Mouse (Mus musculus) CD4-positive, CD25-positive, alpha-beta regulatory T cell, adult 2 months (primary cell): Measurements from ENCODE around the gene Ankrd44.
A peak's percentile ranks its signal among the peaks of the same experiment; 100 is the strongest.

ENCODE experiments used
- DNase-seq: peaks from one replicate; pipeline ENCODE4 v3.0.0-alpha.2; 2012; ENCODE audit warnings: low read depth, low spot score

Gene Ankrd44

GRCm38 (mm10) chr1:54888449-54888848, 37.7 kb downstream of the Ankrd44 start:
- DNase-seq = peak; percentile 50

- DNase-seq = no peak
Measured at GRCm38 (mm10) chr1:54887873-54888272, 38.3 kb downstream of the Ankrd44 start.

DNA sequence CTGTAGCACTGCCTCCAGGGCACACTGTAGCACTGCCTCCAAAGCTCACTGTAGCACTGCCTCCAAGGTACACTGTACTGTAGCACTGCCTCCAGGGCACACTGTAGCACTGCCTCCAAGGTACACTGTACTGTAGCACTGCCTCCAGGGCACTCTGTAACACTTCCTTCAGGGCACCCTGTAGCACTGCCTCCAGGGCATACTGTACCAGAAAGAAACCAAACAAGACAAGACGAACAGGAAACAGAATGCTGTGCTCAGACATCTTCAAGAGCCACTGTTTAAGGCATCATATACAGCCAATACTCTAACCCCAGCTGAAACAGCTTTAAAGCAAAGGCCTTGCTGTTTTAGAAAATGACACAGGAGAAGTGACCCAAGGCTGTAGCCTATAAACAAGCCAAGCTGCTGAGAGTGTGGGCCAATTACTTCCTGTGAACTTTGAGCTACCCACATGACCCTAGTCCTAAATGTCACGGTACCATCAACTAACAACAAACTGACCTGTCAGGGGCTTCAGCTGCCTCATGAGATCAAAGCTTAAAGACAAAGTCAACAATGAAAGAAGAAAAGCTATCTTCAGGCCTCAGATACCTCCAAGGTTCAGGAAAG, 43.2 kb downstream of the Ankrd44 start:
- peak; percentile 66 for DNase-seq

- no peak for DNase-seq
Measured at GRCm38 (mm10) chr1:54881523-54881922, 44.7 kb downstream of the Ankrd44 start.

DNA sequence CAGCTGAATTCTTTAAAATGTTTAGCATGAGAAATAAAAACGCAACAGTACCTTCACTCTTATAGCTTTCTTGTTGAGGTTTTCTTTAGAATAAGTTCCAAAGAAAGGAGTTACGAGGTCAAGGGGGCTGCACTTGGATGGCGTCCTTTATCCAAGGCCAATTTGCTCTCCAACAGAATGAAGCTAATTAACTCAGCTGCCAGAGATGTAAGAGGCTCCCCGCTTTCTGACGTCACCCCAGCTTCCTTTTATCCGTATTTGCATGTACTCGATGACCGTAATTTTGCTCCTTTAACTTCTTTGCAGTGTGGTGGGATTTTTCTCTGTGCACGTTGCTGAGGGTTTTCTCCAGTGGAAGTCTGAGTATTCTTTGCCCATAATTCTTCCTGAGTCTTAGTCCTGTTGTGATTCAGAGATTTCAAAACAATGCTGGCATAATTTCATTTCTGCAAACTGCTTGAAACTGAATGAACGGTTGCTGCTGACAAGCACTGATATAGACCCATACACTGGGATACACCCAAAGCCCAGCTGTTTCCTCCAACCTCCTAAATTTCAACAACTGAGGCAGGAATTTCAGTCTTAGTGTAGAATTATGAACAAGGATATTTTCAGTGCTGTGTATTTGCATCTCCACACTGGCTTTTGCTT, 48.6 kb downstream of the Ankrd44 start:
- no peak for DNase-seq

GRCm38 (mm10) chr1:54877014-54877413, 49.2 kb downstream of the Ankrd44 start:
- DNase-seq = no peak

- peak; percentile 46 for DNase-seq
Measured at GRCm38 (mm10) chr1:54874094-54874493, 52.1 kb downstream of the Ankrd44 start.

DNA sequence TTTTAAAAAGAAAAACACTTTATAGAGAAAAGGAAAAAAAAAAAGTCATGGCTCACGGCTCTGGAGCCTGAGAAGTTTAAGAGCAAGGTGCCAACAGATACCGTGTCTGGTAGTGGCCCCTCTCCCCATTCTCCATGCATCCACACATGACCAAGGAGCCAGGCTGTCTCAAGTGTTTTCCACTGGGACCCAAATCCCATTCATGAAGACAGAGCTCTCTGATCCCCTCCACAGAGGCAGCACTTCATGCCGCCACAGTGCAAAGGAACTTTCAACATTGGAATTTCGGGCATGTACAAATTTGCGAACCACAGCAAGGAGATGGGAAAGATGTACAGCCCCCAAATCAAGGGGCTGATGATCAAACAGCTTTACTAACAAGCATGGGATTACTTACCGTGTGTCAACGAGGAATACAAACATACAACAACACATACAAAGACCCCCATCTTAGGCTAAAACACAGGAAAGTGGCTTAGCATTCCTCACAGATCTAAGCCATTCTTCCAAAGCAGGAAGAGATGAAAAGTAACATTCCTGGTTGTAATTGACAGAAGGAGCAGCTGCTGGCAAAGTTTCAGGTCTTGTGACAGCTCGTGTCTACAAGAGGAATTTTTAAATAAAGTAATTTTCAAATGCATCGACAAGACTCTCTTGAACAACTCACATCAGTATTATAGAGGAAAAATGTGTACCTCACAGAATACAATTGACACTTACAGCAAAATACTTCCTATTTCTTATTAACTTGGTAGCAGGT, 53.1 kb downstream of the Ankrd44 start:
- DNase-seq = no peak

- peak; percentile 68 for DNase-seq
Measured at GRCm38 (mm10) chr1:54871321-54871720, 54.9 kb downstream of the Ankrd44 start.

DNA sequence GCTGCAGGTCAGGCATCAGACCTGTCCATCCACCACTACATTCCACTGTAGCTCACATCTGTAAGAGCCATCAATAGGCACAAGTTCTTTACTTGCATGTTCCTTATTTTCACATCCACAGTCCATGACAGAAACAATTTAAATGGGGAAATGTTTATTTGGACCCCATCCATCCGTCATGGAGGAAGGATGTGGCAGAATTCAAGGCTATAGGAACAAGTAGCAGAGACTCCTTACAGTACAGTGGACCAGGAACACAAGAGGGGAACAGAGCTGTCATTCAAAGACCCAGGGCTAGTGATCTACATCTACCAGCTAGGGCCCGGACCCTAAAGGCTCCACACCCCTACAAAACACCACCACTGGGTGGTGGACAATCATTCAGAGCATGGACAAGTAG, 55.6 kb downstream of the Ankrd44 start:
- no peak for DNase-seq

- DNase-seq = no peak
Measured at GRCm38 (mm10) chr1:54867226-54867625, 59.0 kb downstream of the Ankrd44 start.

DNA sequence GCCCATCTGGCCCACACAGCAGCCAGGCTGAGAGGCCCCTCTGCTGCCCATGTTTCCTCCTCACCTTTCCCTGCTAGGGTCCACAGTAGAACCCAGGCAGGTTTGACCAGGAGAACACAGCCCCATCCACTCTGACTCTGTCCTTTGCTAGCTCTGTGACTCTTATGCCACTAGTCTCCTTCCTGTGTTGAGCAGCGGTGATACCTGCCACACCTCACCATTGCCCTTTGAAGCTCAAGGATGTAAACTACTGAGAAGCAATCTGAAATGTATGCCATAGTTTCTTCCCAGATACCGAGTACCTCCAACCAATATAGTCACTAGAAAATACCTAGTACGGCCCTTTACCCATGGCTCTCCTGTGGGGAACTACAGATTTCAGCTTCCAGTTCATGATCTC, 60.1 kb downstream of the Ankrd44 start:
- DNase-seq = peak; percentile 64

GRCm38 (mm10) chr1:54864928-54865652, 61.1 kb downstream of the Ankrd44 start:
- DNase-seq = no peak

DNA sequence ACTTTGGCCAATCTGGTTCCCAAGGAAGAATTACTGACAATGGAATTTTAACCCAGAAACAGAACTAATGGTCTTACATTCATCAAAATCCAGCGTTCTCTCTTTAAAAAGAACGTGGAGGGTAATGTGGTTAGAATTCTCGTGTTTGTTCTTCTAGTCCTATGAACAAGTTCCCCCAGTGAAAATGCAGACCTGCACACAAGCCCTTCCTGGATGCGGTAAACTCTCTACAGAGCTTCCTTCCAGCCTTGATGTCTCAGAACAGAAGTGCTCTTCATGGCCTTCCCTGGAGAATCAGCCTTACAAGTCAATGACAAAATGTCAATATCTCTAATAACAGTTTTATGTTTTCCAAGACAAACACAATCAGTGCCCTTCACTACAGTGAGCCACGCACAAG, 65.8 kb downstream of the Ankrd44 start:
- peak; percentile 49 for DNase-seq

- DNase-seq = no peak
Measured at GRCm38 (mm10) chr1:54859876-54860275, 66.3 kb downstream of the Ankrd44 start.

DNA sequence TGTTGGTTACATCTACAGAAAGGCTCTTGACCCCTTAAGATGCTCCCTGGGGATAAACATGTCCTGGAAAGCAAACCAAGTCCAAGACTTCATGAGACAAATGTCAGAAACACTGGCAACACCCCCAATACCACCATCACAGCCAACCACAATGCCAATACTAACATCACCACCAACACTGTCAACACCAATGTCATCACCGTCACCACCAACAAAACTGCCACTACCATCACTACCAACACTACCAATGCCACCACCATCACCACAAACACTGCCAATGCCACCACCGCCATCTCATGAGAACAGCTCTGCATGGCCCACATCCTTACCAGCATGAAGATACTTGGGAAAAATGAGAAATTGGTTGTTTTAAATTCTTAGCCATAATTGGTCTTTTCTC, 67.3 kb downstream of the Ankrd44 start:
- no peak for DNase-seq

DNA sequence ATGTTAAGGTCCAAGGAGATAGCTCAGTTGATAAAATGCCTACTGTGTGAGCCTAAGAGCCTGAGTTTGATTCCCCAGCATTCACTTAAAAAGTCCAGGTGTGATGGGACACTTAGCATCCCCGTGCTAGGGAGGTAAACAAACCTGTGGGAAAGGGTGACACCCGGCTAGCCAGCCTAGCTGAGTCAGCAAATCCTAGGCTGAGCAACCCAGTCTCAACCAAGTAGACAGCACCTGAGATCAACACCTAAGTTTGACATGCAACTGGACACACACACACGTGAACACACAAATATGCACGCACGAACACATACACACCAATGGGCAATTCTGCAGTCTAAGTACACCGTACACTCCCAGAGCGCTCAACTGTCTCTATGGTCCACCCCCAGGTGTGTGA, 69.7 kb downstream of the Ankrd44 start:
- no peak for DNase-seq

DNA sequence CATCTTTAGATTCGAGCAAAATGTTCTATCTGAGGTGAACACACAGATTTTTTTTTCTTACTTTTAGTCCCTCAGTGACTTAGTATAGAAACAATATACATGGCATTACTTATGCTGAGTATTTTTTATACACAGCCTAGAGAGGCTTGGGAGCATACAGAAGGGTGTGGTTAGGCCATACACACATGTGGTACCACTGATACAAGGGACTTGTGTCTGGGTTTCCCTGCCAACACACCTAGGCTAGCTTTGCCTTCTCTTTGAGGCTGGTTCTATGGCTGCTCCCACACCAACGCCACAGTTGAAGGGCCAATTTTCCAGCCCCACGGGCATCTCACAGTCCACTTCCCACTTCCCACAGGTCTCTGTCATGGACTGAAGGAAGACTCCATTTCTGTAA, 70.2 kb downstream of the Ankrd44 start:
- DNase-seq = no peak

DNA sequence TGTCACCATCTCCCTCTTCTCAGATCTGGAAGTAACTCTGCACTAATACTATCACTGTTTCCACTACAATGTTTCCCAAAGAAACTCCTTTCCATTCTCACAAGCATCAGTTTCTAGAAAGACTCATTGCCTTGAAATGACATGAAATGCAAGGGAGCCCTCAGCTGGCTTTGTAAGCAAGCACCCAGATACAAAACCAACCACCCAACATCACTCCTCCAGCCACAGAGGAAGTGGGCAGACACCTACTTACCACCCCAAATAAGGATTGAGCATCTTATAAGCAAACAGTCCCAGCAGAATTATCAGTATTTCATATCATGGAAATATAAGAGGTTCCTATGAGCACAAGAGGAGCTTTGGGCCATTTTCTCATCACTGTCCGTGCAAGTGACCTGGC, 71.8 kb downstream of the Ankrd44 start:
- peak; percentile 50 for DNase-seq

- DNase-seq = no peak
Measured at GRCm38 (mm10) chr1:54853311-54854000, 72.7 kb downstream of the Ankrd44 start.

DNA sequence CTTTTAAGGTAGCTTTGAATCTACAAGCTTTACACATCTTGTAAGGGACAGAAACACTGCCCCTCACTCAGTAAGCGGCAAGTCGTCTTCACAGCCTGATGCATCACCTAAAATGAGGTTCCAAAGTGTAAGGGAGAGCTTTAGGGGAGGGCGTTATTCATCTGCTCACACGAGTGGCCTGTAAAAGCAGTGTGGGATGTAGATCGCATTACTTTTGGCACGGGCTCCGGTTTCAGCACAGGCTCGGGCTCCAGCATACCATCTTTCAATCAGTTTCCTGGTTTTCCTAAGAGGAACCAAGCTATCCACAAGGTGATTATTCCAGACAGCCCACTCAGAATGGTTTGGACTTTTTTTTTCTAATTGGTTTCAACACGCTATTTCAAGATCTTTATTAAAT, 74.6 kb downstream of the Ankrd44 start:
- no peak for DNase-seq

- DNase-seq = no peak
Measured at GRCm38 (mm10) chr1:54850077-54850476, 76.1 kb downstream of the Ankrd44 start.
